Mouse (Mus musculus): ENCODE measurements around the gene Mt4. TPM values are rescaled to one million over a fixed set of nuclear protein-coding genes. Genes with fewer than 3 reads are reported as not detected.
"Not testable (repeated sequence)": the region's sequence is repeated elsewhere in the genome, so short reads cannot be mapped to it uniquely, and the experiment has no call there.

Gene Mt4
- polyA plus RNA-seq, 1 experiment from 2014 or later = 0.92 TPM

- H3K27me3 ChIP-seq (replicated peaks) = no peaks in the 10 kb centered on the region
- H3K9me3 ChIP-seq = no peaks in the 10 kb centered on the region
- ATAC-seq (ENCODE audit: insufficient read depth, low FRiP score, low read depth) = no peak
- no peak overlapping the region for H3K4me2 ChIP-seq
- H3K27ac ChIP-seq = no peak overlapping the region
- 83% methylated on average over 4 of the region's 4 CpGs for WGBS
- H3K36me3 ChIP-seq = no peaks in the 10 kb centered on the region
- H3K9ac ChIP-seq = no peak overlapping the region
- no peaks in the 10 kb centered on the region for H3K4me1 ChIP-seq
- H3K4me3 ChIP-seq (replicated peaks) = no peak overlapping the region
Measured at GRCm38 (mm10) chr8:94140266-94140795, 3.3 kb downstream of the Mt4 start.

GRCm38 (mm10) chr8:94148236-94148635, 11.2 kb downstream of the Mt4 start:
- Histone ChIP-seq H3K4me2 (no peak overlapping the region), H3K4me1 (peaks cover 7% of the 10 kb centered on the region), H3K9me3 (no peaks in the 10 kb centered on the region), H3K36me3 (no peaks in the 10 kb centered on the region), H3K27ac (no peak overlapping the region), H3K9ac (no peak overlapping the region), H3K4me3 (replicated peaks) (no peak overlapping the region), H3K27me3 (replicated peaks) (peaks cover 9% of the 10 kb centered on the region; the same call in 1 of the 2 replicates)
- no peak for ATAC-seq (ENCODE audit: insufficient read depth, low FRiP score, low read depth)
- 36% methylated on average over 5 of the region's 5 CpGs for WGBS

GRCm38 (mm10) chr8:94150925-94151324, 13.9 kb downstream of the Mt4 start:
- Histone ChIP-seq H3K27ac (no peak overlapping the region), H3K4me1 (peaks cover 7% of the 10 kb centered on the region), H3K4me2 (no peak overlapping the region), H3K4me3 (replicated peaks) (no peak overlapping the region), H3K36me3 (no peaks in the 10 kb centered on the region), H3K9me3 (no peaks in the 10 kb centered on the region), H3K9ac (no peak overlapping the region), H3K27me3 (replicated peaks) (peaks cover 14% of the 10 kb centered on the region; the same call in 1 of the 2 replicates)
- ATAC-seq (ENCODE audit: insufficient read depth, low FRiP score, low read depth) = no peak
- 77% methylated on average over 5 of the region's 5 CpGs for WGBS

DNA sequence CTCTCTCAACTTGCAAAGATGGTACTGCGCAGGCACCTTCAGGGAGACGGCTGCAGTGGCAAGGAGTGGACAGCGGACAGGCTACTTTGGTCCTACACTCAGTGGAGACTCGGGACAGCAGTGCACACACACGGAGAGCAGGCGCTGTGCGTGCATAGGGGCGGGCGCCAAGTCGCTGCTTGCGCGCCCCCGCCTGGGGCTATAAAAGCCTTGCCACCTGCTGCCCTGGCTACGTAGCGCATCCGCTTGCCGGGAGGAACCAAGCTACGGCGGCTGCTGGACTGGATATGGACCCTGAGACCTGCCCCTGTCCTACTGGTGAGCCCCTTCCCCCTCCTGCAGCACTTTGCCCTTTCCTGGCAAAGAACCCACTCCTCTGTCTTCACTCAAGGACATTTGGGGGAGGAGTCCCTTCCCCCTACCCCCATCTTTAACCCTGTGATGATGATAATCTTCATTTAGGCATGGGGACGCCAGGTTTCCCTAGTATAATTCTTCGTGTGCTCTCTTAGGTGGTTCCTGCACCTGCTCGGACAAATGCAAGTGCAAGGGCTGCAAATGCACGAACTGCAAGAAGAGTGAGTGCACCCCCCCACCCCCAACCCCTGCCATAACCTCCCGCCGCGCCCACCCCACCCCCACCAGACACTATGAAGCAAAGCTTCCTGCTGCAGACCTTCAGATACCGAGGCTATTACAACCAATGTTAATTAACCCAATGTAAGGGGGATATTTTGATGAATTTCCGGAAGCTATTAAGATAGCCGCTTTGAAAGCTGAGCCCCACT, 15.7 kb downstream of the Mt4 start, which contains the start of gene Mt3:
Mt3 (plus strand) TSS at position 95 of the 788 bp plus-strand sequence.
- peak; percentile 54; the same call in 1 of the 2 replicates for ATAC-seq (ENCODE audit: insufficient read depth, low FRiP score, low read depth)
- WGBS = 3% methylated on average over 29 of the region's 29 CpGs
- H3K27ac ChIP-seq = no peak within 1 kb of the TSS
- H3K36me3 ChIP-seq = no peaks in the 10 kb centered on the region
- H3K4me2 ChIP-seq = peak within 1 kb of the TSS; percentile 59
- H3K4me3 ChIP-seq (replicated peaks) = peak within 1 kb of the TSS; percentile 23
- H3K27me3 ChIP-seq (replicated peaks) = peaks cover 14% of the 10 kb centered on the region; the same call in 1 of the 2 replicates
- no peak within 1 kb of the TSS for H3K9ac ChIP-seq
- H3K4me1 ChIP-seq = peaks cover 7% of the 10 kb centered on the region
- H3K9me3 ChIP-seq = no peaks in the 10 kb centered on the region

DNA sequence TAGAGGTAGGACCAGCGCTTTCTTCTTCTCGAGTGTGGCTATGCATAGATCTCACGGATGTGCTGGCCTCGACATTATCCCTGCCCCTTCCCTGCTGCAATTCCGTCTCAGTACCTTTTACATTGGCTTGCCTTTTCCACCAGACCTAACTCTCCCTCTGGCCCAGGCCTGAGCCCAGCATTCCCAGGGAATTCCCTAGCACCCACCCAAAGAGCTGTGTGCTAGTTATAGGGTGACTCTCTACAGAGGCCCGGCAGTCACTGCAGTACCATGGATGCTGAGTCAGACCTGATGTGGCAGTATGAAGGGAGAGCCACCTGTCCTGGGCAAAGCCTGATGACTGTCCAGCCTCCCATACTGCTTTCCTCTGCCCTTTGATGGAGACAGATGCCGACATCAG, 16.5 kb downstream of the Mt4 start:
- H3K4me1 ChIP-seq = peaks cover 7% of the 10 kb centered on the region
- peak overlapping the region; percentile 59; the same call in 1 of the 2 replicates for H3K4me2 ChIP-seq
- no peak overlapping the region for H3K27ac ChIP-seq
- no peak for ATAC-seq (ENCODE audit: insufficient read depth, low FRiP score, low read depth)
- no peaks in the 10 kb centered on the region for H3K9me3 ChIP-seq
- H3K36me3 ChIP-seq = no peaks in the 10 kb centered on the region
- peaks cover 14% of the 10 kb centered on the region; the same call in 1 of the 2 replicates for H3K27me3 ChIP-seq (replicated peaks)
- H3K9ac ChIP-seq = no peak overlapping the region
- WGBS = 33% methylated on average over 7 of the region's 7 CpGs
- H3K4me3 ChIP-seq (replicated peaks) = no peak overlapping the region

GRCm38 (mm10) chr8:94154537-94154936, 17.5 kb downstream of the Mt4 start:
- no peak overlapping the region for H3K4me2 ChIP-seq
- WGBS = 36% methylated on average over 6 of the region's 6 CpGs
- no peaks in the 10 kb centered on the region for H3K9me3 ChIP-seq
- H3K27ac ChIP-seq = no peak overlapping the region
- H3K9ac ChIP-seq = no peak overlapping the region
- peaks cover 7% of the 10 kb centered on the region for H3K4me1 ChIP-seq
- no peaks in the 10 kb centered on the region for H3K36me3 ChIP-seq
- H3K27me3 ChIP-seq (replicated peaks) = peaks cover 14% of the 10 kb centered on the region; the same call in 1 of the 2 replicates
- ATAC-seq (ENCODE audit: insufficient read depth, low FRiP score, low read depth) = no peak
- H3K4me3 ChIP-seq (replicated peaks) = no peak overlapping the region

- Histone ChIP-seq H3K4me3 (replicated peaks) (no peak overlapping the region), H3K4me2 (no peak overlapping the region), H3K27me3 (replicated peaks) (peaks cover 14% of the 10 kb centered on the region; the same call in 1 of the 2 replicates), H3K9me3 (no peaks in the 10 kb centered on the region), H3K36me3 (no peaks in the 10 kb centered on the region), H3K4me1 (peaks cover 7% of the 10 kb centered on the region), H3K9ac (no peak overlapping the region), H3K27ac (no peak overlapping the region)
- WGBS = 63% methylated on average over 4 of the region's 4 CpGs
- no peak for ATAC-seq (ENCODE audit: insufficient read depth, low FRiP score, low read depth)
Measured at GRCm38 (mm10) chr8:94156092-94156491, 19.1 kb downstream of the Mt4 start.

- not testable (repeated sequence) for ATAC-seq (ENCODE audit: insufficient read depth, low FRiP score, low read depth); H3K4me3 ChIP-seq (replicated peaks); H3K4me1 ChIP-seq; H3K4me2 ChIP-seq; H3K36me3 ChIP-seq; H3K9ac ChIP-seq; H3K9me3 ChIP-seq; H3K27ac ChIP-seq; H3K27me3 ChIP-seq (replicated peaks)
- WGBS = 60% methylated on average over 8 of the region's 8 CpGs
Measured at GRCm38 (mm10) chr8:94165772-94166171, 28.8 kb downstream of the Mt4 start.

DNA sequence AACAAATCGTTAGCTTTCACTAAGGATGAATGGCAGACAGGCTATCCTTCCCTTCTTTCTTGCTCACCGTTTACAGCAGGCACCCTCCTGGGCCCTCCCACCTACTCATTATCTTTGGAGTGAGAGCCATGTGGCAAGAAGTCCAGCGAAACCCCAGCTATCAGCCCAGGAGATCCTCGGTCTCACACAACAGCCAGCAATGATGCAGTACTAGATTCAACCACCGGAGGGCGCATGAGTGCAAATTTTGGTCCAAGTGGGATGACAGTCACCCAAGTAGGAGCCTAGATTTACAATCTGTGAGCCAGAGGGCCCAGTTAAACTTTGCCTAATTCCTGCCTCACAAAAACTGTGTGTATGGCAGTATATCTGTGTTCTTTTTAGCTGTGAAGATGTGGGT, 30.2 kb downstream of the Mt4 start:
- no peak overlapping the region for H3K4me3 ChIP-seq (replicated peaks)
- H3K9ac ChIP-seq = no peak overlapping the region
- H3K4me1 ChIP-seq = peaks cover 12% of the 10 kb centered on the region
- no peaks in the 10 kb centered on the region for H3K36me3 ChIP-seq
- WGBS = 4% methylated on average over 6 of the region's 6 CpGs
- H3K9me3 ChIP-seq = no peaks in the 10 kb centered on the region
- peak overlapping the region; percentile 37; the same call in 1 of the 2 replicates for H3K4me2 ChIP-seq
- peaks cover 13% of the 10 kb centered on the region for H3K27me3 ChIP-seq (replicated peaks)
- no peak overlapping the region for H3K27ac ChIP-seq
- no peak for ATAC-seq (ENCODE audit: insufficient read depth, low FRiP score, low read depth)

- no peak overlapping the region for H3K4me3 ChIP-seq (replicated peaks)
- no peak overlapping the region for H3K4me2 ChIP-seq
- peak; percentile 25; the same call in 1 of the 2 replicates for ATAC-seq (ENCODE audit: insufficient read depth, low FRiP score, low read depth)
- no peak overlapping the region for H3K27ac ChIP-seq
- WGBS = 71% methylated on average over 5 of the region's 5 CpGs
- peaks cover 24% of the 10 kb centered on the region for H3K4me1 ChIP-seq
- H3K9me3 ChIP-seq = no peaks in the 10 kb centered on the region
- H3K9ac ChIP-seq = no peak overlapping the region
- no peaks in the 10 kb centered on the region for H3K36me3 ChIP-seq
- H3K27me3 ChIP-seq (replicated peaks) = peaks cover 31% of the 10 kb centered on the region
Measured at GRCm38 (mm10) chr8:94169547-94169946, 32.5 kb downstream of the Mt4 start.

DNA sequence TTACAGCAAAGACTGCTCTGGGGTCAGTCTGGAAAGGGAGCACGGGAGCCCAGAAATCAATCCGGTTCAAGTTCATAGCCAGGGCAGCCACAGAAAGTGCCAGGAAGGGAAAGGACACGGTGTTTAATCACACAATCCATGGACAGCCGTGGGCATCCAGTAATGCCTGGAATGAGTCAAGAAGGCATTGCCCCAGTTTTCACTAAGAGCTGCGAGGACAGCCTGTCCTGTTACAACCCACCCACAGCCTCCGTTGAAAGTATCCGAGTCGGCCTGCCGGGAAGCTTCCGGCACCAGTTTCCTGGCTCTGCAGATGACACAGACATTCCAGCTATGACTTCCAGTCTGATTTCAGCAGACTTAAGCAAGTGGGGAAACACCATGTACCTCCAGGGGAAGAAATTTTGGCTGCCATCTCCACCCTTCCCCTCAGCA, 34.3 kb downstream of the Mt4 start:
- H3K9me3 ChIP-seq = no peaks in the 10 kb centered on the region
- peak overlapping the region; percentile 89 for H3K4me2 ChIP-seq
- whole genome bisulfite sequencing = 41% methylated on average over 10 of the region's 10 CpGs
- H3K36me3 ChIP-seq = no peaks in the 10 kb centered on the region
- peaks cover 24% of the 10 kb centered on the region for H3K4me1 ChIP-seq
- peaks cover 42% of the 10 kb centered on the region for H3K27me3 ChIP-seq (replicated peaks)
- H3K27ac ChIP-seq = peak overlapping the region; percentile 91
- H3K9ac ChIP-seq = no peak overlapping the region
- H3K4me3 ChIP-seq (replicated peaks) = peak overlapping the region; percentile 48
- ATAC-seq (ENCODE audit: insufficient read depth, low FRiP score, low read depth) = no peak

Measured in stomach, embryonic 15.5 days (tissue).